Mouse (Mus musculus) kidney, embryonic 14.5 days (tissue): ENCODE data around the gene Nsmce4a. TPM values are rescaled to one million over a fixed set of nuclear protein-coding genes. Genes with fewer than 3 reads are reported as not detected.
"Not testable (repeated sequence)": the region's sequence is repeated elsewhere in the genome, so short reads cannot be mapped to it uniquely, and the experiment has no call there.

Experiments used
- ATAC-seq: fragments of 200-750 bp; cut with Nextera tagmentation; 2 replicates; pipeline ENCODE4 v1.8.0; 2017; ENCODE audit warnings: moderate number of reproducible peaks, mild to moderate bottlenecking, moderate TSS enrichment, moderate library complexity; ENCODE audit not compliant: low FRiP score, low TSS enrichment
- H3K27ac ChIP-seq: fragments of 300-500 bp; sonication (generic); 2 replicates; pipeline ENCODE4 v1.5.1; 2014; ENCODE audit warnings: low read depth, mild to moderate bottlenecking, low read length, moderate library complexity, mixed read lengths
- H3K27me3 ChIP-seq: fragments of 300-500 bp; sonication (generic); 2 replicates; pipeline ENCODE4 v1.6.1; 2014; ENCODE audit warnings: mild to moderate bottlenecking, low read length; ENCODE audit not compliant: control insufficient read depth, insufficient read depth
- H3K36me3 ChIP-seq: fragments of 300-500 bp; sonication (generic); 2 replicates; pipeline ENCODE4 v1.6.1; 2014; ENCODE audit warnings: low read length, mixed read lengths; ENCODE audit not compliant: control insufficient read depth, insufficient read depth
- H3K4me1 ChIP-seq: fragments of 300-500 bp; sonication (generic); 2 replicates; pipeline ENCODE4 v1.6.1; 2014; ENCODE audit warnings: low read length, mixed read lengths; ENCODE audit not compliant: control insufficient read depth, insufficient read depth
- H3K4me2 ChIP-seq: fragments of 300-500 bp; sonication (generic); replicated peaks from 2 replicates; pipeline ENCODE4 v1.6.1; 2014; ENCODE audit warnings: low read depth, mild to moderate bottlenecking, low read length
- H3K4me3 ChIP-seq: fragments of 300-500 bp; sonication (generic); 2 replicates; pipeline ENCODE4 v1.5.1; 2014; ENCODE audit warnings: mild to moderate bottlenecking, low read length
- H3K9ac ChIP-seq: fragments of 300-500 bp; sonication (generic); 2 replicates; pipeline ENCODE4 v1.6.1; 2014; ENCODE audit warnings: low read depth, mild to moderate bottlenecking, low read length, moderate library complexity
- H3K9me3 ChIP-seq: fragments of 300-500 bp; sonication (generic); 2 replicates; pipeline ENCODE4 v1.6.1; 2016; ENCODE audit warnings: low read length; ENCODE audit not compliant: control insufficient read depth
- WGBS: fragments of 180-500 bp; shearing (Covaris S2); extraction: QIAGEN DNeasy Blood & Tissue Kit; methylation state at CpG from one replicate; pipeline ENCODE4 v1.1.7; 2014; 5-methylcytosine and 5-hydroxymethylcytosine counted together
- polyA plus RNA-seq: library from polyadenylated mRNA; unstranded; fragments of >200 nt; fragmentation: Nextera tagmentation; extraction: Ambion mirVana; gene quantifications from 2 replicates; pipeline ENCODE4 v1.2.1, GENCODE M21; 2014

Gene Nsmce4a
- polyA plus RNA-seq, 1 experiment from 2014 or later = 228 TPM

DNA sequence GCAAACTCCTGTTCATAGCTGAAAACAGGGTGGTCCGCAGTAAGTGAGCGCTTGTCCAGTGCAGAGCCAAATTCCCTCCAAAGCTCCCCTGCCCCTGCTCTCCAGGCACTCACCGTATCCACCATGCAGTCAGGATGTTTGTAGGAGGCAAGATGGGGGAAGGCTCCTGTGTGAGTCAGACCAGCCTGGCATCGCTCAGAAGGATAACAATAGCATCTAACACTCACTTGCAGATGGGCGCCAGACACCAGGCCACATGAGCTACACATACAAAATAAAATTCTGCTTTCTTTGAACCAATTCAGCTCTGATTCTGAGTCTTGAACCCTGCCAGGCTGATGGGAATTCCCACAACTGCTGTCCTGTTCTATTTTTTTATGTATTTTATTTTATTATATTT lies 30.6 kb upstream of the Nsmce4a start:
- no peak overlapping the region for H3K4me2 ChIP-seq
- ATAC-seq = no peak
- H3K36me3 ChIP-seq = no peaks in the 10 kb centered on the region

GRCm38 (mm10) chr7:130602804-130603203 lies 29.9 kb upstream of the Nsmce4a start:
- H3K36me3 ChIP-seq = no peaks in the 10 kb centered on the region
- H3K27ac ChIP-seq = no peak overlapping the region
- H3K27me3 ChIP-seq = no peaks in the 10 kb centered on the region
- H3K9me3 ChIP-seq = no peaks in the 10 kb centered on the region
- H3K4me2 ChIP-seq = no peak overlapping the region
- no peak overlapping the region for H3K4me3 ChIP-seq
- peaks cover 4% of the 10 kb centered on the region; the same call in 1 of the 2 replicates for H3K4me1 ChIP-seq
- ATAC-seq = no peak
- no peak overlapping the region for H3K9ac ChIP-seq
- 87% methylated on average over 1 of the region's 1 CpGs for WGBS

More for the DNA sequence above, 30.6 kb upstream of the Nsmce4a start:
- Histone ChIP-seq H3K27ac (no peak overlapping the region), H3K4me3 (no peak overlapping the region), H3K9me3 (no peaks in the 10 kb centered on the region), H3K4me1 (peaks cover 4% of the 10 kb centered on the region; the same call in 1 of the 2 replicates), H3K27me3 (no peaks in the 10 kb centered on the region), H3K9ac (no peak overlapping the region)
- WGBS = 88% methylated on average over 5 of the region's 5 CpGs

DNA sequence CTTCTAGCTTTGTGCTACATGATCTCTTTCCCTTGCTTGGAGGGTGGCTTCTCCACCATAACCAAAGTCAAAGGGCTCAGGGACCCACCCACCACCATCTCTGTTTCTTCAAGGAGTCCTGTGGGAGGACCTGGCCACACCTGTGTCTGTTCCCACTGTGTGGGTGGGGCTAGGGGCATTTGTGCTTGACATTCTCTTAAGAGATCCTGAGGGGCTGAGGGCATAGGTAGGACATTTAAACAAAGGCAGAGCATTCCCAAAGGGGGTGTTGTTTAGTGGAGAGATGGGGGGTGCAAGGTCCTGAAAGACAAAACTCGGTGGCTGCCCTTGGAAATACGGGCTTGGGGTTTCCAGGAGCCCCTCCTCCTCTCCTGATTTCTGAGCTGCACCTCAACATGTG lies 27.6 kb upstream of the Nsmce4a start:
- 61% methylated on average over 2 of the region's 2 CpGs for WGBS
- H3K27me3 ChIP-seq = no peaks in the 10 kb centered on the region
- H3K4me1 ChIP-seq = no peaks in the 10 kb centered on the region
- H3K4me2 ChIP-seq = no peak overlapping the region
- ATAC-seq = no peak
- H3K36me3 ChIP-seq = no peaks in the 10 kb centered on the region
- H3K4me3 ChIP-seq = no peak overlapping the region
- no peak overlapping the region for H3K27ac ChIP-seq
- H3K9me3 ChIP-seq = no peaks in the 10 kb centered on the region
- H3K9ac ChIP-seq = no peak overlapping the region

DNA sequence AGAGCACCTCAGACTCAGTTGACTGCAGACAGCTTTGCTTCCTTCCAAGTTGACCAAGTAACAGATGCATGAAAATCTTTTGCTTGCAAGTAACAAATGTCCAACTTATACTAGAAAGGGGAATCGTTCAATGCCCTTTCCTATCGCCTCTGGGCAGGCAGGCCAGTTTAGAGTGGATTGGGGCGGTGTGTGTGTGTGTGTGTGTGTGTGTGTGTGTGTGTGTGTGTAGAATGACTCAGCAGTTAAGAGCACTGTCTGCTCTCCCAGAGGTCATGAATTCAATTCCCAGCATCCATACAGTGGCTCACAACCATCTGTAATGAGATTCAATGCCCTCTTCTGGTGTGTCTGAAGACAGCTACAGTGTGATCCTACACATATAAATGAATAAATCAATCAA lies 27.2 kb upstream of the Nsmce4a start:
- WGBS = 91% methylated on average over 3 of the region's 3 CpGs
- no peak for ATAC-seq
- H3K27ac ChIP-seq = no peak overlapping the region
- H3K36me3 ChIP-seq = no peaks in the 10 kb centered on the region
- H3K27me3 ChIP-seq = no peaks in the 10 kb centered on the region
- no peak overlapping the region for H3K4me2 ChIP-seq
- no peak overlapping the region for H3K4me3 ChIP-seq
- no peaks in the 10 kb centered on the region for H3K4me1 ChIP-seq
- no peak overlapping the region for H3K9ac ChIP-seq
- no peaks in the 10 kb centered on the region for H3K9me3 ChIP-seq

GRCm38 (mm10) chr7:130597546-130597945 lies 24.6 kb upstream of the Nsmce4a start:
- no peak overlapping the region for H3K27ac ChIP-seq
- H3K4me3 ChIP-seq = no peak overlapping the region
- H3K9me3 ChIP-seq = no peaks in the 10 kb centered on the region
- H3K9ac ChIP-seq = no peak overlapping the region
- no peaks in the 10 kb centered on the region for H3K4me1 ChIP-seq
- no peak for ATAC-seq
- WGBS = 77% methylated on average over 6 of the region's 6 CpGs
- H3K27me3 ChIP-seq = no peaks in the 10 kb centered on the region
- H3K36me3 ChIP-seq = no peaks in the 10 kb centered on the region
- H3K4me2 ChIP-seq = no peak overlapping the region

GRCm38 (mm10) chr7:130596079-130596855 lies 23.3 kb upstream of the Nsmce4a start:
- 40% methylated on average over 9 of the region's 19 CpGs for WGBS
- not testable (repeated sequence) for H3K9ac ChIP-seq, H3K27me3 ChIP-seq, H3K4me2 ChIP-seq, H3K4me1 ChIP-seq, H3K9me3 ChIP-seq, H3K27ac ChIP-seq, ATAC-seq, H3K36me3 ChIP-seq, H3K4me3 ChIP-seq

DNA sequence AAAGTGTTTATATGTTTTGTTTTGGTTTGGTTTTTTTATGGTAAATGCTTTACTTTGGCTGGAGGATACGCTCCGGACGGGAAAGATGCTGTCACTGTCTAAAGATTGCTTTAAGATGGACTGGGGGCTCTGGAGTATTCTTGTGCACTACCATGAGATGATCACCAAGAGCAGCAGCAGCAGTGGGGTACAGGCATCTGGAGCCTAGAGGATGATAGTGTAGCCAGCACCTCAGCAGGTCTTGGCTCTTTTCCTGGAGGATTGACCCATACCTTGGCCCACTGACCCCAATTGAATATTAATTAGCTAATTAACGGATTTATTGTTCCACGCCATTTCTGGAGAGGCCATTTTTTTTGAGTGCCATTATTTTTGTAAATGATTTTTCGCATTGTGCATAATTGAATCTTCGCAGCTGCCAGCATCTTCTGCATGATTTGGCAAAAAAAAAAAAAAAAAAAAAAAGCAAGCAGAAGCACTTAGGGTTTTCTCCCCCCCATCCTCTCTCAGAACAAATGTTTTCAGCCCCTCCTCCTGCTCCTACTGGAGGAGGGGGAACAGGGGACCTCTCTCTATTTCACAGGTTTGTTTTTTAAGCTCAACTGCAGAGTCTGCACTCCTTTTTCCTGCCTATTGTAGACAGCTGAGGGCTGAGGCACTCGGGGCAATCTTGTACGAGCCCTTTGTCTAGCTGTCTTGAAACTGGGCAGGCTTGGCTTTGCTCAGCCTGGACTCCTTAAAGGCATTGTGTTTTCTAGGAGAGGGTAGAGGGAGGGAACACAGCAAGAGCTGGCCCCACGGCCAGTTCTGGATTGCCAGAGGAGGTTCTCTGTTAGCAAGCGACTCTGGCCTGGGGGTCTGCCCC lies 20.7 kb upstream of the Nsmce4a start:
- 66% methylated on average over 6 of the region's 11 CpGs for WGBS
- ATAC-seq = not testable (repeated sequence)

DNA sequence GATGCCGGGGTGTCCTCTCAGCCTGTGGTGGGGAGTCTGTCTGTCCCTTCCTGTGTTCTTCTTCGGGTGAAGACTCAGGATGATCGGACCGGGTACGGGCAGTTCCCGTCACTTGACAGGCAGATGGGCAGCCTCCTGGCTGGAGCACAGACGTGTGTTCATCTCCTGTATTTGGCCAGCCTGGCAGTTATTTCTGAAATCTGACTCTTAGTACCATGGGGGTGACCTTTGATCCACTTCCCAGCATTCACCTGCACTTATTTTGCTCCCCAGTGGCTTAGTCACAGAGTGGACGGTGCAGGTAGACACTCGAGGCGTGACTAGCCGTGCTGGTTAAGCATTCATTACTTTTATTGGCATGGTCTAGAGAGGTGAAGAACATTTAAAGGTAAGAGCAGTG lies 20.1 kb upstream of the Nsmce4a start:
- not testable (repeated sequence) for H3K9ac ChIP-seq, H3K27me3 ChIP-seq, H3K4me1 ChIP-seq, H3K9me3 ChIP-seq, H3K36me3 ChIP-seq, H3K4me3 ChIP-seq, H3K27ac ChIP-seq, H3K4me2 ChIP-seq
- WGBS = no CpG with 5 or more reads among the region's 11 CpGs
- peak; percentile 36; the same call in 1 of the 2 replicates for ATAC-seq

More for the DNA sequence above, 20.7 kb upstream of the Nsmce4a start:
- not testable (repeated sequence) for H3K4me3 ChIP-seq, H3K9ac ChIP-seq, H3K4me2 ChIP-seq, H3K27ac ChIP-seq, H3K36me3 ChIP-seq, H3K9me3 ChIP-seq, H3K4me1 ChIP-seq, H3K27me3 ChIP-seq

GRCm38 (mm10) chr7:130590845-130591437 lies 18.0 kb upstream of the Nsmce4a start:
- no peak overlapping the region for H3K4me3 ChIP-seq
- no peaks in the 10 kb centered on the region for H3K9me3 ChIP-seq
- no peak overlapping the region for H3K27ac ChIP-seq
- H3K36me3 ChIP-seq = no peaks in the 10 kb centered on the region
- ATAC-seq = no peak
- H3K4me2 ChIP-seq = no peak overlapping the region
- H3K4me1 ChIP-seq = no peaks in the 10 kb centered on the region
- 75% methylated on average over 8 of the region's 8 CpGs for WGBS
- no peak overlapping the region for H3K9ac ChIP-seq
- no peaks in the 10 kb centered on the region for H3K27me3 ChIP-seq
